Mouse (Mus musculus): ENCODE results near the gene Sox5. TPM values are rescaled to one million over a fixed set of nuclear protein-coding genes. Genes with fewer than 3 reads are reported as not detected.

Gene Sox5
- total RNA-seq, 1 experiment from 2014 or later = 1.6 TPM

- ATAC-seq (replicated peaks in 1 of 2; ENCODE audit: insufficient read depth in 1 of 2, low FRiP score in 2 of 2, low TSS enrichment in 1 of 2, low read depth in 1 of 2, poor library complexity in 2 of 2, severe bottlenecking in 2 of 2) = no peak
Observed at GRCm38 (mm10) chr6:143857376-143857775, 924.4 kb downstream of the Sox5 start.

GRCm38 (mm10) chr6:143855421-143855820, 926.4 kb downstream of the Sox5 start:
- no peak for ATAC-seq (replicated peaks in 1 of 2; ENCODE audit: insufficient read depth in 1 of 2, low FRiP score in 2 of 2, low TSS enrichment in 1 of 2, low read depth in 1 of 2, poor library complexity in 2 of 2, severe bottlenecking in 2 of 2)

GRCm38 (mm10) chr6:143854031-143854430, 927.7 kb downstream of the Sox5 start:
- ATAC-seq (replicated peaks in 1 of 2; ENCODE audit: insufficient read depth in 1 of 2, low FRiP score in 2 of 2, low TSS enrichment in 1 of 2, low read depth in 1 of 2, poor library complexity in 2 of 2, severe bottlenecking in 2 of 2) = no peak

GRCm38 (mm10) chr6:143845761-143846160, 936.0 kb downstream of the Sox5 start:
- ATAC-seq (replicated peaks in 1 of 2; ENCODE audit: insufficient read depth in 1 of 2, low FRiP score in 2 of 2, low TSS enrichment in 1 of 2, low read depth in 1 of 2, poor library complexity in 2 of 2, severe bottlenecking in 2 of 2) = no peak

- ATAC-seq (replicated peaks in 1 of 2; ENCODE audit: insufficient read depth in 1 of 2, low FRiP score in 2 of 2, low TSS enrichment in 1 of 2, low read depth in 1 of 2, poor library complexity in 2 of 2, severe bottlenecking in 2 of 2) = no peak
Observed at GRCm38 (mm10) chr6:143844701-143844970, 937.1 kb downstream of the Sox5 start.

GRCm38 (mm10) chr6:143843933-143844700, 937.7 kb downstream of the Sox5 start:
- ATAC-seq (replicated peaks in 1 of 2; ENCODE audit: insufficient read depth in 1 of 2, low FRiP score in 2 of 2, low TSS enrichment in 1 of 2, low read depth in 1 of 2, poor library complexity in 2 of 2, severe bottlenecking in 2 of 2) = peak in 1 of 2 experiments; percentile 19; a peak in 1 of 4 replicates

- peak; percentile 49 to 67 for ATAC-seq (replicated peaks in 1 of 2; ENCODE audit: insufficient read depth in 1 of 2, low FRiP score in 2 of 2, low TSS enrichment in 1 of 2, low read depth in 1 of 2, poor library complexity in 2 of 2, severe bottlenecking in 2 of 2)
Observed at GRCm38 (mm10) chr6:143841954-143842353, 939.8 kb downstream of the Sox5 start.

- ATAC-seq (replicated peaks in 1 of 2; ENCODE audit: insufficient read depth in 1 of 2, low FRiP score in 2 of 2, low TSS enrichment in 1 of 2, low read depth in 1 of 2, poor library complexity in 2 of 2, severe bottlenecking in 2 of 2) = no peak
Observed at GRCm38 (mm10) chr6:143841109-143841638, 940.6 kb downstream of the Sox5 start.

GRCm38 (mm10) chr6:143838384-143839076, 943.2 kb downstream of the Sox5 start:
- ATAC-seq (replicated peaks in 1 of 2; ENCODE audit: insufficient read depth in 1 of 2, low FRiP score in 2 of 2, low TSS enrichment in 1 of 2, low read depth in 1 of 2, poor library complexity in 2 of 2, severe bottlenecking in 2 of 2) = no peak

GRCm38 (mm10) chr6:143835331-143835730, 946.4 kb downstream of the Sox5 start:
- no peak for ATAC-seq (replicated peaks in 1 of 2; ENCODE audit: insufficient read depth in 1 of 2, low FRiP score in 2 of 2, low TSS enrichment in 1 of 2, low read depth in 1 of 2, poor library complexity in 2 of 2, severe bottlenecking in 2 of 2)

GRCm38 (mm10) chr6:143833986-143834385, 947.8 kb downstream of the Sox5 start:
- no peak for ATAC-seq (replicated peaks in 1 of 2; ENCODE audit: insufficient read depth in 1 of 2, low FRiP score in 2 of 2, low TSS enrichment in 1 of 2, low read depth in 1 of 2, poor library complexity in 2 of 2, severe bottlenecking in 2 of 2)

- no peak; a peak in 1 of 4 replicates for ATAC-seq (replicated peaks in 1 of 2; ENCODE audit: insufficient read depth in 1 of 2, low FRiP score in 2 of 2, low TSS enrichment in 1 of 2, low read depth in 1 of 2, poor library complexity in 2 of 2, severe bottlenecking in 2 of 2)
Observed at GRCm38 (mm10) chr6:143833182-143833558, 948.6 kb downstream of the Sox5 start.

GRCm38 (mm10) chr6:143832483-143833181, 949.1 kb downstream of the Sox5 start:
- ATAC-seq (replicated peaks in 1 of 2; ENCODE audit: insufficient read depth in 1 of 2, low FRiP score in 2 of 2, low TSS enrichment in 1 of 2, low read depth in 1 of 2, poor library complexity in 2 of 2, severe bottlenecking in 2 of 2) = no peak; a peak in 1 of 4 replicates

GRCm38 (mm10) chr6:143831246-143831645, 950.5 kb downstream of the Sox5 start:
- no peak for ATAC-seq (replicated peaks in 1 of 2; ENCODE audit: insufficient read depth in 1 of 2, low FRiP score in 2 of 2, low TSS enrichment in 1 of 2, low read depth in 1 of 2, poor library complexity in 2 of 2, severe bottlenecking in 2 of 2)

- no peak for ATAC-seq (replicated peaks in 1 of 2; ENCODE audit: insufficient read depth in 1 of 2, low FRiP score in 2 of 2, low TSS enrichment in 1 of 2, low read depth in 1 of 2, poor library complexity in 2 of 2, severe bottlenecking in 2 of 2)
Observed at GRCm38 (mm10) chr6:143830131-143830530, 951.6 kb downstream of the Sox5 start.

- ATAC-seq (replicated peaks in 1 of 2; ENCODE audit: insufficient read depth in 1 of 2, low FRiP score in 2 of 2, low TSS enrichment in 1 of 2, low read depth in 1 of 2, poor library complexity in 2 of 2, severe bottlenecking in 2 of 2) = peak in 1 of 2 experiments; percentile 32; a peak in 1 of 4 replicates
Observed at GRCm38 (mm10) chr6:143826786-143827185, 955.0 kb downstream of the Sox5 start.

- no peak for ATAC-seq (replicated peaks in 1 of 2; ENCODE audit: insufficient read depth in 1 of 2, low FRiP score in 2 of 2, low TSS enrichment in 1 of 2, low read depth in 1 of 2, poor library complexity in 2 of 2, severe bottlenecking in 2 of 2)
Observed at GRCm38 (mm10) chr6:143825966-143826365, 955.8 kb downstream of the Sox5 start.

- ATAC-seq (replicated peaks in 1 of 2; ENCODE audit: insufficient read depth in 1 of 2, low FRiP score in 2 of 2, low TSS enrichment in 1 of 2, low read depth in 1 of 2, poor library complexity in 2 of 2, severe bottlenecking in 2 of 2) = no peak
Observed at GRCm38 (mm10) chr6:143825086-143825485, 956.7 kb downstream of the Sox5 start.

All from hematopoietic stem cell, adult 5-6 weeks (primary cell).